Mouse (Mus musculus): ENCODE measurements around the gene Rbm20. TPM values are rescaled to one million over a fixed set of nuclear protein-coding genes. Genes with fewer than 3 reads are reported as not detected.

Rbm20 gene
- total and polyA plus RNA-seq, 3 experiments, result 37.3 to 58.6 TPM; not detected in 1

- no peak for TF ChIP-seq MAFK (IDR thresholded peaks at IDR 0.05; ENCODE audit: borderline replicate concordance, low read depth, low read length)
- no peak for TF ChIP-seq E2F4 (IDR thresholded peaks at IDR 0.05; ENCODE audit: borderline replicate concordance, low read depth, low read length)
- 0 out of 2 replicates have a peak, but pooled peaks have one; percentile 34 for TF ChIP-seq ZNF384 (IDR thresholded peaks at IDR 0.05; ENCODE audit: low read depth, low read length)
- TF ChIP-seq ZKSCAN1 (IDR thresholded peaks at IDR 0.05; ENCODE audit: low read depth, low read length), result no peak
- TF ChIP-seq MXI1 (IDR thresholded peaks at IDR 0.05; ENCODE audit: low read depth, low read length), result no peak
- TF ChIP-seq RCOR1 (IDR thresholded peaks at IDR 0.05; ENCODE audit: low read depth, low read length), result peak; percentile 55; the same call in 1 of the 2 replicates
- no peak for TF ChIP-seq ETS1 (IDR thresholded peaks at IDR 0.05; ENCODE audit: low read depth, low read length)
- peak; percentile 85 for TF ChIP-seq SMC3 (IDR thresholded peaks at IDR 0.05; ENCODE audit: low read depth, low read length)
- no peak for TF ChIP-seq MEF2A (IDR thresholded peaks at IDR 0.05; ENCODE audit: extremely low read depth, insufficient replicate concordance, low read depth, low read length, poor library complexity, severe bottlenecking)
Observed at GRCm38 (mm10) chr19:53648802-53649236, 28.3 kb upstream of the Rbm20 start (continued).

GRCm38 (mm10) chr19:53649361-53649760, 27.7 kb upstream of the Rbm20 start:
- Histone ChIP-seq H3K27ac (ENCODE audit: control insufficient read depth, low read depth, low read length) (no peak overlapping the region), H3K79me2 (ENCODE audit: control insufficient read depth, insufficient read depth, low read length, poor library complexity) (no peaks in the 10 kb centered on the region), H3K36me3 (ENCODE audit: control insufficient read depth in 1 of 2, insufficient read depth in 2 of 2, low read length in 2 of 2) (peaks cover 0 to 13% of the 10 kb centered on the region in 2 experiments; a peak in 2 of 4 replicates), H3K9me3 (replicated peaks; ENCODE audit: insufficient read depth, low read length) (no peaks in the 10 kb centered on the region), H3K4me1 (ENCODE audit: control insufficient read depth in 1 of 2, insufficient read depth in 2 of 2, low read length in 2 of 2) (peaks cover 0 to 4% of the 10 kb centered on the region in 2 experiments; a peak in 1 of 4 replicates), H3K9ac (ENCODE audit: control insufficient read depth, low read depth, low read length, poor library complexity, severe bottlenecking) (no peak overlapping the region), H3K4me3 (ENCODE audit: control insufficient read depth in 1 of 2, insufficient read depth in 1 of 2, low read depth in 2 of 2, low read length in 2 of 2) (no peak overlapping the region), H3K27me3 (ENCODE audit: control insufficient read depth in 1 of 2, insufficient read depth in 2 of 2, low read length in 2 of 2) (no peaks in the 10 kb centered on the region)
- DNase-seq (ENCODE audit: low read depth, low spot score), result no peak
- no peak for TF ChIP-seq ZKSCAN1 (IDR thresholded peaks at IDR 0.05; ENCODE audit: low read depth, low read length)
- TF ChIP-seq CTCF (IDR thresholded peaks at IDR 0.05 in 2 of 3, conservative IDR thresholded peaks at IDR 0.05 in 1 of 3; ENCODE audit: control insufficient read depth in 1 of 3, insufficient read depth in 1 of 3, low read depth in 2 of 3, low read length in 3 of 3, poor library complexity in 1 of 3, severe bottlenecking in 1 of 3), result peak in 1 of 3 experiments; percentile 0; a peak in 3 of 6 replicates

- Histone ChIP-seq H3K4me3 (ENCODE audit: control insufficient read depth in 1 of 2, insufficient read depth in 1 of 2, low read depth in 2 of 2, low read length in 2 of 2) (no peak overlapping the region), H3K9me3 (replicated peaks; ENCODE audit: insufficient read depth, low read length) (no peaks in the 10 kb centered on the region), H3K9ac (ENCODE audit: control insufficient read depth, low read depth, low read length, poor library complexity, severe bottlenecking) (no peak overlapping the region), H3K79me2 (ENCODE audit: control insufficient read depth, insufficient read depth, low read length, poor library complexity) (no peaks in the 10 kb centered on the region), H3K36me3 (ENCODE audit: control insufficient read depth in 1 of 2, insufficient read depth in 2 of 2, low read length in 2 of 2) (peaks cover 0 to 9% of the 10 kb centered on the region in 2 experiments; a peak in 2 of 4 replicates), H3K27ac (ENCODE audit: control insufficient read depth, low read depth, low read length) (no peak overlapping the region), H3K4me1 (ENCODE audit: control insufficient read depth in 1 of 2, insufficient read depth in 2 of 2, low read length in 2 of 2) (peaks cover 0 to 4% of the 10 kb centered on the region in 2 experiments; a peak in 1 of 4 replicates), H3K27me3 (ENCODE audit: control insufficient read depth in 1 of 2, insufficient read depth in 2 of 2, low read length in 2 of 2) (no peaks in the 10 kb centered on the region)
- TF ChIP-seq CTCF (IDR thresholded peaks at IDR 0.05 in 2 of 3, conservative IDR thresholded peaks at IDR 0.05 in 1 of 3; ENCODE audit: control insufficient read depth in 1 of 3, insufficient read depth in 1 of 3, low read depth in 2 of 3, low read length in 3 of 3, poor library complexity in 1 of 3, severe bottlenecking in 1 of 3) (no peak; a peak in 1 of 6 replicates), POLR2A (IDR thresholded peaks at IDR 0.05; ENCODE audit: control insufficient read depth in 1 of 2, insufficient read depth in 1 of 2, low read depth in 1 of 2, low read length in 2 of 2, poor library complexity in 1 of 2) (no peak), CHD2 (IDR thresholded peaks at IDR 0.05; ENCODE audit: low read length) (no peak), BHLHE40 (IDR thresholded peaks at IDR 0.05; ENCODE audit: borderline replicate concordance, low read depth, low read length) (no peak), GABPA (IDR thresholded peaks at IDR 0.05; ENCODE audit: low read depth, low read length) (no peak), MAX (IDR thresholded peaks at IDR 0.05; ENCODE audit: low read length) (no peak), JUND (IDR thresholded peaks at IDR 0.05; ENCODE audit: low read depth, low read length) (no peak), ZC3H11A (IDR thresholded peaks at IDR 0.05; ENCODE audit: low read depth, low read length) (no peak), SMC3 (IDR thresholded peaks at IDR 0.05; ENCODE audit: low read depth, low read length) (no peak), POLR2AphosphoS2 (IDR thresholded peaks at IDR 0.05; ENCODE audit: low read length) (no peak), ELF1 (IDR thresholded peaks at IDR 0.05; ENCODE audit: low read depth, low read length) (no peak), USF2 (IDR thresholded peaks at IDR 0.05; ENCODE audit: borderline replicate concordance in 1 of 2, insufficient read depth in 1 of 2, low read depth in 1 of 2, low read length in 2 of 2) (no peak), RAD21 (IDR thresholded peaks at IDR 0.05; ENCODE audit: low read depth, low read length) (no peak), TCF12 (IDR thresholded peaks at IDR 0.05; ENCODE audit: low read depth, low read length) (no peak), USF1 (IDR thresholded peaks at IDR 0.05; ENCODE audit: low read depth, low read length) (no peak), RCOR1 (IDR thresholded peaks at IDR 0.05; ENCODE audit: low read depth, low read length) (no peak)
- peak; percentile 49 for DNase-seq (ENCODE audit: low read depth, low spot score)
Observed at GRCm38 (mm10) chr19:53649802-53650201, 27.3 kb upstream of the Rbm20 start.

All from MEL (cell line).